Mouse (Mus musculus) midbrain, embryonic 15.5 days (tissue): ENCODE measurements around the gene Sart1. TPM values are rescaled to one million over a fixed set of nuclear protein-coding genes. Genes with fewer than 3 reads are reported as not detected.

Source experiments
- ATAC-seq: fragments of 200-750 bp; cut with Nextera tagmentation; replicated peaks from 2 replicates; pipeline ENCODE4 v1.8.0; 2017; ENCODE audit warnings: moderate TSS enrichment
- H3K27ac ChIP-seq: fragments of 300-500 bp; sonication (generic); 2 replicates; pipeline ENCODE4 v1.5.1; 2015; ENCODE audit warnings: mild to moderate bottlenecking, inconsistent platforms
- H3K27me3 ChIP-seq: fragments of 300-500 bp; sonication (generic); replicated peaks from 2 replicates; pipeline ENCODE4 v1.6.1; 2015; ENCODE audit warnings: inconsistent platforms
- H3K36me3 ChIP-seq: fragments of 300-500 bp; sonication (generic); replicated peaks from 2 replicates; pipeline ENCODE4 v1.6.1; 2015; ENCODE audit warnings: inconsistent platforms
- H3K4me1 ChIP-seq: fragments of 300-500 bp; sonication (generic); 2 replicates; pipeline ENCODE4 v1.6.1; 2015; ENCODE audit warnings: inconsistent platforms
- H3K4me2 ChIP-seq: fragments of 300-500 bp; sonication (generic); 2 replicates; pipeline ENCODE4 v1.6.1; 2015; ENCODE audit warnings: inconsistent platforms, mild to moderate bottlenecking, moderate library complexity
- H3K4me3 ChIP-seq: fragments of 300-500 bp; sonication (generic); 2 replicates; pipeline ENCODE4 v1.5.1; 2015; ENCODE audit warnings: mild to moderate bottlenecking, inconsistent platforms
- H3K9ac ChIP-seq: fragments of 300-500 bp; sonication (generic); 2 replicates; pipeline ENCODE4 v1.6.1; 2015; ENCODE audit warnings: mild to moderate bottlenecking, inconsistent platforms
- H3K9me3 ChIP-seq: fragments of 300-500 bp; sonication (generic); 2 replicates; pipeline ENCODE4 v1.6.1; 2016; ENCODE audit warnings: inconsistent platforms
- WGBS: fragments of 180-500 bp; shearing (Covaris S2); methylation state at CpG from one replicate; pipeline ENCODE4 v1.1.7; 2015; ENCODE audit warnings: mixed read lengths; 5-methylcytosine and 5-hydroxymethylcytosine counted together
- polyA plus RNA-seq: library from polyadenylated mRNA; unstranded; fragments of >200 nt; fragmentation: Nextera tagmentation; extraction: Ambion mirVana; gene quantifications from 2 replicates; pipeline ENCODE4 v1.2.1, GENCODE M21; 2015

The Sart1 gene
- polyA plus RNA-seq, 1 experiment from 2014 or later, result 77.3 TPM

DNA sequence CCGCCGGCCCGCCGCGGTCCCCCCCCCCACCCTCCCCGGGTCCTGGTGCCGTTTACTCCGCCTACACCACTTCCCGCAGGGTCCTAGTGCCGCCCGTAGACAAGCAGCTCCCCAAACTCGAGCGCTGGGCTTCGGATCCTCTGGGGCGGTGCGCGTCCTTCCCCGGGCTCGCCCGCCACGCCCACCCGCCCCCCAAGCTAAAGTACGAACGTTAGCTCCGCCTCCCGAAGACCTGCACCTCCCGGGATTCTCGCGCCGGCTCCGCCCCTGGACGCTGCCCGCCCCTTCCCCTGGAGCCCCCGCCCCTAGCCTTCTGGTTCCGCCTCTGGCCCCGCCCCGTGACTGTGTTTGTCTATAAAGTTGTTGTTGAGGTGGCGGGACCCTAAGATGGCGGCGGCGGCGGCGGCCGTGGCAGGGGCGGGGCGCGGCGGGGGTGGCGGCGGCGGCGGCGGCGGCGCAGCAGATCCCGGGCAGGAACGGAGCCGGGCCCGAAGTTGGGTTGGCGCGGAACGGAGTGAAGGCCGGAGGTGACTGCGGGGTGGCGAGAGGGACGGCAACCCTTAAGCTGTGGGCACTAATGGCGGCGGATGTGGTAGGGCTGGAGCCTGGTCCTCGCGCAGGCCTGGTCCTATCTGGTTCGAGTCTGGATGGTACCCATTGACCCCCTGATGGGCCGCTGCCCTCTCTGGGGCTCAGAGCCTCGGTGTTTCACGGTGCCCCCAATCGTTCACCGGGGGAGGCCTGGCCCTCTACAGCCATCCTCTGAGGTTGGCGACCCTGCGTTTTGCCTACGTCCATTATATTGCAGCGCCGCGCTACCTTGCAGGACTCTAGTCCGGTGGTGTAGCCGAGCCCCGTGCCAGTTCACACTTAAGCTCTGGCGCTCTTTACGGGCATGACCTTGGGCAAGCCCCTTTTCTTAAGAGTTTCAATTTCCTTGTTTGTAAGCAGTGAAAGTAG, 36.6 kb upstream of the Sart1 start, which contains the start of the genes Drap1 and AI837181:
Gene Drap1, minus strand, starts transcription at position 198 of the 960 bp plus-strand sequence.
Gene AI837181, plus strand, starts transcription at position 363 of the 960 bp plus-strand sequence.
- Histone ChIP-seq H3K4me1 (peaks cover 39% of the 10 kb centered on the region), H3K9me3 (no peaks in the 10 kb centered on the region), H3K4me3 (peak within 1 kb of the TSS; percentile 64), H3K27me3 (no peaks in the 10 kb centered on the region), H3K4me2 (peak within 1 kb of the TSS; percentile 84), H3K27ac (peak within 1 kb of the TSS; percentile 88), H3K9ac (peak within 1 kb of the TSS; percentile 85), H3K36me3 (peaks cover 14% of the 10 kb centered on the region; the same call in 1 of the 2 replicates)
- under 1% methylated on average over 79 of the region's 87 CpGs for WGBS
- peak; percentile 93 for ATAC-seq

DNA sequence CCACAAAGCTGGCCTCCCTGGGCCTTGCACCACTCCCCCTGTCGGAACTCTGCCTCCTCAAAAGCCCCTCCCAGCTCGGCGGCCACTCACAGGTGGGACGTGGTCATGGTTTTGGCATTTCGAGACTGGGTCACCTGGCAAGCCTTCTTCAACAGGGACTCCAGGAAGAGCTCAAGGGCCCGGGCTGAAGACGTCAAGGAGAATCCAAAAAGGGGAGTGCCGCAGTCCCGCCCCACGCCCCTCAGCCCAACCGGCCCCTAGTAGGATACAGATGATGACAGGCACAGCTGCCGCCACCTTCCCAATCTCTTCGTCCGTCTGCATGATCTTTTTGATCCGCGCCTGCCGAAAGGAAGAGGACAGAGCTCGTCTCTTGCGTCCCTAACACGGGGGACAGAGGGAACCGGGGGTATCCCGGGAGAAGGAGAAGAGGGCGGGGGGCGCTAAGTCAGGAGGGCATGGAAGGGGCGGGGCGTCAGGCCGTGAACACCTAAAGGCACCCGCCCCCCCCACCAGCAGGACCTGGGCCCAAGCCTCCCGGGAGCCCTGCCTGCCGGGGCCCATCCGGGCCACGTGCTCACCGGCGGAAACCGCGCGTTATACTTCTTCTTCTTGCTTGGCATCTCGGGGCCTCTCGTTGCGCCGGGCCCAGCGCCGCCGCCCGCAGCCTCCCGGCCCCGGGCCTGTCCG, 35.7 kb upstream of the Sart1 start:
- Histone ChIP-seq H3K4me2 (peak overlapping the region; percentile 84), H3K4me1 (peaks cover 39% of the 10 kb centered on the region), H3K36me3 (peaks cover 14% of the 10 kb centered on the region; the same call in 1 of the 2 replicates), H3K4me3 (peak overlapping the region; percentile 64), H3K9ac (peak overlapping the region; percentile 85), H3K27me3 (no peaks in the 10 kb centered on the region), H3K9me3 (no peaks in the 10 kb centered on the region), H3K27ac (peak overlapping the region; percentile 88)
- peak; percentile 48 for ATAC-seq
- WGBS, result under 1% methylated on average over 44 of the region's 48 CpGs

DNA sequence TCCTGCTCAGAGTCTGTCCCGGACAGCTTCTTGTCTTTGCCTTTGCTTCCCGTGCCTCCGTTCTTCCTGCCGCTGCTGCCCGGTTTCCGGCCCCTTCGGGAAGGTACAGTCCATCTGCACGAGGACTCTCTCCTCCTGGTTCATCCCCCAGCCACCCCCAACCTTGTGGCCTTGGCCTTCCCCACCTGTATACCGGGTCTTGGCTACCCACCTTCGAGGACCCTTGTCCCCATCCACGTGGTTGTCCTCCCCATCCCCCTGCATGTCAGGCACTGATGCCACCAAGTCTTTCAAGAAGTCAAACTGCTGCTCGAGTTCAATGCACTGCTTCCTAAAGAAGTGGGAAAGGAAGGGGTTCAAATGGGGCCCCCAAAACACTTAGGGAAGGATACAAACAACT, 35.1 kb upstream of the Sart1 start:
- peak overlapping the region; percentile 85 for H3K9ac ChIP-seq
- peaks cover 14% of the 10 kb centered on the region; the same call in 1 of the 2 replicates for H3K36me3 ChIP-seq

DNA sequence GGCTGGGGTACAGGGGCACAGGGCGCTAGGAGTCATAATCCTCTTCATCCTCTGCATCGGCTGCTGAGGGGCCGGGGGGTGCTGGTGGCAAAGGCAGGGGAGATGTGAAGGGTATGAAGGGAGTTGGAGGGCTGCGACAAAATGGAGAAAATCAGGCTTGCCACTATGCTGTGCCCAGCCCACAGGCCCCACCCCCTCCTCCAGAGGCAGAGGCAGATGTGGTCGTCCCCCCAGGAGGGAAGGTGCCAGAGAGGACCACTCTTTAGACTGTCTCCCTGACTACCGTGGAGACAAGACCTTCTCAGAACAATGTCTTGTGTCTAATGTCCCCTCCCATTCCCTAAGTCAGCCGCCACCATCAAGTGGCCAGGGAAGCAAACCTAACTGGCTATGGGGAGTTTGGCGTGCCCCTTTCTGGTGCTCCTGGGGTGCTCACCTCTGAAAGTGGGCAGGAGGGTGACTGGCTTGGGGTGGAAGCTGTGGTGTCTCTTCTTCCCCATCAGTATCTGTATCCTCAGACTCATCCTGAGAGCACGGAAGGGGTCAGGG, 34.5 kb upstream of the Sart1 start:
- Histone ChIP-seq H3K9ac (peak overlapping the region; percentile 85; the same call in 1 of the 2 replicates), H3K36me3 (peaks cover 14% of the 10 kb centered on the region; the same call in 1 of the 2 replicates), H3K27ac (no peak overlapping the region), H3K4me3 (peak overlapping the region; percentile 64), H3K4me2 (peak overlapping the region; percentile 84), H3K27me3 (no peaks in the 10 kb centered on the region), H3K9me3 (no peaks in the 10 kb centered on the region), H3K4me1 (peaks cover 39% of the 10 kb centered on the region)
- ATAC-seq, result no peak
- WGBS, result 65% methylated on average over 9 of the region's 9 CpGs

More for the DNA sequence above, 35.1 kb upstream of the Sart1 start:
- Histone ChIP-seq H3K27ac (peak overlapping the region; percentile 88), H3K27me3 (no peaks in the 10 kb centered on the region), H3K9me3 (no peaks in the 10 kb centered on the region), H3K4me3 (peak overlapping the region; percentile 64), H3K4me1 (peaks cover 39% of the 10 kb centered on the region), H3K4me2 (peak overlapping the region; percentile 84)
- no peak for ATAC-seq
- 68% methylated on average over 12 of the region's 12 CpGs for WGBS

DNA sequence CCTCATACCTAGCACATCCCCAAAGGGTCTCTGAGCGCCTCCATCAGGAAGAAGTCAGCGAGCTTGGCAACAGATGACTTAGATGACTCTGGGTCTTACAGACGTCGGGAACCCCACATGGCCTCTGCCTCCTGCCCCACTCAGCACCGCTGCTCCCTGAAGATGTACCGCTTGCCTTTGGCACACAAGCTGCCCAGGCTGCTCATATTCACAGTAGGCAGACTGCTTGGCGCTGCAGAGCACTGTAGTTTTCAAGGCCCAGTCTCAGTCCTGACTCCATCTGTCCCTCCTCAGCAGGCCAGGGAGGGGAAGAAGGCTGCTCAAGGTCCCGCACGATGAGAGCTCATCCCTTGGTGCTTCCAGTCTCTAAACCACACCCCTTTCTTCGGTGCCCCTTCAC, 33.8 kb upstream of the Sart1 start:
- H3K4me2 ChIP-seq, result no peak overlapping the region
- H3K4me3 ChIP-seq, result no peak overlapping the region
- no peak overlapping the region for H3K9ac ChIP-seq
- H3K36me3 ChIP-seq, result peaks cover 14% of the 10 kb centered on the region; the same call in 1 of the 2 replicates
- WGBS, result 85% methylated on average over 10 of the region's 10 CpGs
- no peaks in the 10 kb centered on the region for H3K9me3 ChIP-seq
- peaks cover 38% of the 10 kb centered on the region for H3K4me1 ChIP-seq
- H3K27ac ChIP-seq, result no peak overlapping the region
- ATAC-seq, result no peak
- H3K27me3 ChIP-seq, result no peaks in the 10 kb centered on the region

DNA sequence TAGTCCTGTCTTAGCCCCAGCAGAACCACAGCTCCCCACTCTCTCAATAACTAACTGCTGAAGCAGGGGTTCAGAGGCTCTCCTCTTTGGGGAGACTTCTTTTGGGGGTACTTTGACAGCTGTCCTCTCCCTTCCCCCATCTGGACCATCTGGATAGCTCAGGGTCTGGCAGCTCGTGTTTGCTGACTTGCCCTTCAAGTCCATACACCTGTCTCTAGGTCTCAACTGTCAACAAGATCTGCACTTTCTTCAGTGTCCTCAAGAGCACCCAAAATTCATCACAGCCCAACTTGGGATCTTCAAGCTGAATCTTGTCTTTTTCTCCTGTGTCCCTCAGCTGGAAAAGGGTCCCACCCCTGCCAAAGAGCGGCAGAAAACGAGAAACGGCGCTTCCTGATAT, 33.3 kb upstream of the Sart1 start:
- ATAC-seq, result no peak
- Histone ChIP-seq H3K4me3 (no peak overlapping the region), H3K9me3 (no peaks in the 10 kb centered on the region), H3K27ac (no peak overlapping the region), H3K4me1 (peaks cover 33% of the 10 kb centered on the region), H3K9ac (no peak overlapping the region), H3K27me3 (no peaks in the 10 kb centered on the region), H3K36me3 (peaks cover 11% of the 10 kb centered on the region; the same call in 1 of the 2 replicates), H3K4me2 (no peak overlapping the region)
- WGBS, result 89% methylated on average over 5 of the region's 5 CpGs

DNA sequence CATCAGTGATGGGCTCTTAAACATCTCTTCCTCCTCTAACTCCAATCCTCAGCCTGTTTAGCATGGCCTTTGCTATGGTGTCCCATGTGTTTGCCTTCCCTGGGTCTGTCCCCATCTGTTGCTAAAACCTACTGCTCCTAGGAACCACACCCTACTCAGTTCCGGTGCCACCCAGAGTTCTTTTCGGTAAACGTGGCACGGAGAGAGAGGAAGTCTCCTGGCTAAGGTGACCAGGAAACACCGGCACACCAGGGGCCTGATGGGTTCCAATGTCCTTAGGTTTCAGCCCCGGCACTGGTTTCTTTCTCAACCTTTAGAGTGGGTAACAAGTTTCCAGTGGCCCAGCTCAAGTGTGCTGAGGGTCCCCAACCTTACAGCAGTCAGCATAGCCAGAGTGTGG, 32.1 kb upstream of the Sart1 start:
- Histone ChIP-seq H3K27me3 (no peaks in the 10 kb centered on the region), H3K27ac (no peak overlapping the region), H3K4me2 (no peak overlapping the region), H3K4me1 (peaks cover 21% of the 10 kb centered on the region), H3K9me3 (no peaks in the 10 kb centered on the region), H3K4me3 (no peak overlapping the region), H3K36me3 (0 out of 2 replicates have a peak, but pooled peaks cover 4% of the 10 kb centered on the region), H3K9ac (no peak overlapping the region)
- no peak for ATAC-seq
- WGBS, result 93% methylated on average over 6 of the region's 6 CpGs

DNA sequence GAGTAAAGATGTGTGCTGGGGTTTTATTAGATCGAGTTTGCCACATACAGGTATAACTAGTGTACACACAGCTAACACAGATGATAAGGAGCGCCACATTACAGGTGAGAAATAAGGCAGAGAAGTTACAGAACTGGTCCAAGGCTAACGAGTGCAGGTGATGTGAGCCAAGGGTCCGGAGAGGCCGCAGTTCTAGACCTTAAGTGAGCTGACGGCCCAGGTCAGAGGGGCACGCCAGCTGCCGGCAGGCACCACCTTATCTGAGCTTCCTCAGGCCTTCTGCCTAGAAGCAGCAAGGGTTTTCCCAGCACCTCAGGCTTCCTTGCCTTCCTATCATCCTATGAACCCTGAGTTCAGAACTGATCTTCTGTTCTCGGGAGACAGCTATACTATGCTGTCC, 31.1 kb upstream of the Sart1 start:
- ATAC-seq, result no peak
- Histone ChIP-seq H3K4me1 (peaks cover 21% of the 10 kb centered on the region), H3K27me3 (no peaks in the 10 kb centered on the region), H3K4me3 (no peak overlapping the region), H3K4me2 (no peak overlapping the region), H3K9ac (no peak overlapping the region), H3K36me3 (0 out of 2 replicates have a peak, but pooled peaks cover 4% of the 10 kb centered on the region), H3K27ac (no peak overlapping the region), H3K9me3 (no peaks in the 10 kb centered on the region)
- 89% methylated on average over 9 of the region's 9 CpGs for WGBS

DNA sequence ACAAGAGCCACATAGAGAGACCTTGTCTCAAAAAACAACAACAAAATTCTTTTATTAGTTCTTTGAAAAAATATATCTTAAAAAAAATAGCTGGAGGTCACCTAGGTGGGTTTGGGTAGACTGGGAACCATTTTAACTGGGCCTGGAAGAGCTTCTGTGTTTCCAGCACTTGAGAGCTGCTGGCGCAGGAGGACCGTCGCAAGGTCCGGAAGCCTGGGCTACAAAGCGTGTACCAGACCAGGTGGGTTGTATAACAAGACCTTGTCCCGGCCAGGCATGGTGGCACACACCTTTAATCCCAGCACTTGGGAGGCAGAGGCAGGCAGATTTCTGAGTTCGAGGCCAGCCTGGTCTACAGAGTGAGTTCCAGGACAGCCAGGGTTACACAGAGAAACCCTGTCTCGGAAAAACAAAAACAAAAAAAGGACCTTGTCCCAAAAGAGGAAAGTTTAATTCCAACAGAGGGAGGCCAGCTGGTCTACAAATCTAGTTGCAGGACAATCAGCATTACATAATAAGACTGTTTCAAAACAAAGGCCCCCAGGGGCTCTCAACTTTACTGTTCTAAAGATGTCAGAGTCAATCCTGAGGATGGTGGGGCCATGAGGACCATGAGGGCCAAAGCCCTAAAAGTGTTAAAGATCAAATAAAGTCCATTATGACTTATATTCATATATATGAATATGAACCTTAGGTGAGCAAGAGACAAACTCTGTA, 30.4 kb upstream of the Sart1 start:
- Histone ChIP-seq H3K27ac (no peak overlapping the region), H3K9me3 (no peaks in the 10 kb centered on the region), H3K27me3 (no peaks in the 10 kb centered on the region), H3K36me3 (0 out of 2 replicates have a peak, but pooled peaks cover 4% of the 10 kb centered on the region), H3K4me3 (no peak overlapping the region), H3K4me1 (peaks cover 21% of the 10 kb centered on the region), H3K4me2 (no peak overlapping the region), H3K9ac (no peak overlapping the region)
- 92% methylated on average over 8 of the region's 8 CpGs for WGBS
- no peak for ATAC-seq

DNA sequence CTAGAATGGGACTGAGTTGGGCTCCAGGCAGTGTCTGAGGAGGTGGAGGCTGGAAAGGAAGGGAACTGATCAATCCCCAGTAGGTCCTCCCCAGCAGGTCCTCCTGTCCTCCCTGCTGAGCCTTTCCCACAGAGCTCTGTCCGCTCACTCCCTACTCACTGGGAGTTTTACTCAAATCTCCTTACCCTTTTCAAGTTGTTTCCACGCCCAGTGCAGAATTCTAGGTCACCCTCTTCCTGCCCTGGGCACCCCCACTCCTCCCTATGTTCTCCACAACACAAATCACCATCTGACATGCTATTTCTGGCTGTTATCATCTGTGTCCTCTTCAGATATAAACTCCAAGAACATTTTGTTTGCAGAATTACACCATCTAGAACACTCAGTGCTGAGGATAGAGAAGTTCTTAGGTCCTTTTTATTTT, 26.0 kb upstream of the Sart1 start:
- 69% methylated on average over 2 of the region's 2 CpGs for WGBS
- Histone ChIP-seq H3K4me3 (no peak overlapping the region), H3K9ac (no peak overlapping the region), H3K4me2 (no peak overlapping the region), H3K36me3 (no peaks in the 10 kb centered on the region), H3K27ac (no peak overlapping the region), H3K27me3 (no peaks in the 10 kb centered on the region), H3K9me3 (no peaks in the 10 kb centered on the region), H3K4me1 (no peaks in the 10 kb centered on the region)
- no peak for ATAC-seq

DNA sequence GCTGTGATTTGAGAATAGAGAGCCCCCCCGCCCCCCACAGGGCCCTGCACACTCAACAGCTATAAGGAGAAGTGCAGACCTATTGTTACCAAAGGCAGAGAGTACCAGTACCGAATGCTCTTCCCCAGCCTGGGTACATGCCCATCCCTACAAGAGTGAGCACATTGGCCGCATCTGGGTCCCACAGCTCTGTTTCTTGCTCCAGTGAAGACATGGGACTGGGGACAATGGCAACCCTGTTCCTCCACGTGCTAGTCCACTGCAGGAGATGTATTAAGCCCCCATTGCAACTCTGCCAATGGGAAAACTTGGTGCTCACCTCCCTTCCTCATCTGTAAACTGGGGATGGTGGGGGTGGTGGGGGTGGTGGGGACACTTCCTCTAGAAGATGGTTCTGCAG, 25.3 kb upstream of the Sart1 start:
- H3K27me3 ChIP-seq, result no peaks in the 10 kb centered on the region
- ATAC-seq, result no peak

More for the DNA sequence above, 25.3 kb upstream of the Sart1 start:
- no peak overlapping the region for H3K4me3 ChIP-seq
- no peaks in the 10 kb centered on the region for H3K4me1 ChIP-seq
- H3K27ac ChIP-seq, result no peak overlapping the region
- 70% methylated on average over 4 of the region's 4 CpGs for WGBS
- H3K36me3 ChIP-seq, result no peaks in the 10 kb centered on the region
- H3K9ac ChIP-seq, result no peak overlapping the region
- no peaks in the 10 kb centered on the region for H3K9me3 ChIP-seq
- H3K4me2 ChIP-seq, result no peak overlapping the region
